Mouse (Mus musculus): ENCODE data around the gene Gm20388.

Gene Gm20388

DNA sequence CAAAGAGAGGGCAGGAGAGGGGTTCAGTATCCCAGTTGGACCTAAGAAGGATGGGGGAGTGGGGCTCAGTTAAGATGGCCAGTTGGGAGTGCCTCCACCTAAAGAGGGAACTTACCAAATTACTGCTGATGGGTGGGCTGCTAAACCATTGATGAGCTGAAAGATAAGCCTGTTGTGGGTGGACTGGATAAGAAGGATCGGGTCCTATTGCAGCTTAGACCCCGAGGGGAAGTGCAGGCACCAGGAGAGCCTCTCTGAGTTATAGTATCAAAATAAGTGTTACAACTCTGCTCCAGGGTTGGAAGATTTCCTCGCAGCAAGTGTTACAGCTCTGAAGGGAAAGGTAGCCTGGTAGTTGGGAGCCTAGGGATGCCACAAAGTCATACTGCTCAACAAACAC, 2933.5 kb downstream of the Gm20388 start:
- DNase-seq (ENCODE audit: extremely low spot score, low read depth, low spot score): no peak

DNA sequence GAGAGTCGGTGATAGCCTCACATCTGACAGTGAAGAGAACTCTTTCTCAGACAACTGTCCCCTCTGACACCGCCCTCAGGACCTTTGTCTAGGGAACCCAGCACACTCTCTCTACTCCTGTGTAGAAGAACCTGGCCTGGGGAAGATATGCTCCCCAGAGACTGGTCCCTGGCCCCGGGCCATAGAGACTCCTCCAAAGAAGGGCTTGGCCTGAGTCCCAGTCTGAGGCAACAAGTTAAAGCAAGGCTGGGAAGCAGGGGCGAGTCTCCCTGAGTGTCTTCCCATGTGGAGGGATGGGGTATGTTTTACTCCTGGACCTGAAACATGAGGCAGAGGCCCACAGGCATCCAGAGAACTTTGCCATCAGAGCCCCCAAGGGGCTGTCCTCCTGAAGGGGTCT, 2935.0 kb downstream of the Gm20388 start:
- DNase-seq (ENCODE audit: extremely low spot score, low read depth, low spot score): no peak

DNA sequence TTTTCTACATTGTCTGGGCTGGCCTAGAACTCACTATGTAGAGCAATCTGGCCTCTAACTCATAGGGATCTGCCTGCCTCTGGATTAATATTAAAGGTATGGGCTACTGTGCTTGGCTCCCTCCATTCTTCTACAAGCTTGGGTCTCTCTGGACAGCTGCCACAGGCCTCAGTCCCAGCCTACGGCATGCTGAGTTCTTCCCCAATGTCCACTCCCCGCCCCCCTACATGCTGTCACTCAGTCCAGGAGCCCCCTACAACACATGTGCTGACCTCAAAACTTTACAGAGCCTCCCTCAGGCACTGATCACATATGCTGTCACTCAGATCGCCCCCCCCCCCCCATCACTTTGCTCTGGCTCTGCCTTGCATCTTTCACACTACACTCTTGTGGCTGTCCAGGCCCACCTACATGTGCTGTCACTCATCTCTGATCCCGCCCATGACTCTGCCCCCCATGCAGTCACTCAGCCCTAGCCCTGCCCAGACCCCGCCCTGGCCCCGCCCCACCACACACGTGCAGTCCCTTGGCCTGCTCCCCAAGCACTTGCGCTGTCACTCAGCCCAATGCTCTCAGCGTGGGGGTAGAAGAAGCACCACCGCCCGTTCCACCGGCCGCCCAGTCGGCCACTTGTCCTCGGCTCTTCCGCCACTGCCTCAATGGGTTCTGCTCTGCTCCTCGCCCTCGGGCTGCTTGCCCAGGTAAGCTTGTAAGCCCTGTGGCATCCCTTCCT, 2937.4 kb downstream of the Gm20388 start, which contains the start of gene Cdh15:
Gene Cdh15, plus strand, starts transcription at position 138 of the 733 bp plus-strand sequence.
- DNase-seq (ENCODE audit: extremely low spot score, low read depth, low spot score): no peak

DNA sequence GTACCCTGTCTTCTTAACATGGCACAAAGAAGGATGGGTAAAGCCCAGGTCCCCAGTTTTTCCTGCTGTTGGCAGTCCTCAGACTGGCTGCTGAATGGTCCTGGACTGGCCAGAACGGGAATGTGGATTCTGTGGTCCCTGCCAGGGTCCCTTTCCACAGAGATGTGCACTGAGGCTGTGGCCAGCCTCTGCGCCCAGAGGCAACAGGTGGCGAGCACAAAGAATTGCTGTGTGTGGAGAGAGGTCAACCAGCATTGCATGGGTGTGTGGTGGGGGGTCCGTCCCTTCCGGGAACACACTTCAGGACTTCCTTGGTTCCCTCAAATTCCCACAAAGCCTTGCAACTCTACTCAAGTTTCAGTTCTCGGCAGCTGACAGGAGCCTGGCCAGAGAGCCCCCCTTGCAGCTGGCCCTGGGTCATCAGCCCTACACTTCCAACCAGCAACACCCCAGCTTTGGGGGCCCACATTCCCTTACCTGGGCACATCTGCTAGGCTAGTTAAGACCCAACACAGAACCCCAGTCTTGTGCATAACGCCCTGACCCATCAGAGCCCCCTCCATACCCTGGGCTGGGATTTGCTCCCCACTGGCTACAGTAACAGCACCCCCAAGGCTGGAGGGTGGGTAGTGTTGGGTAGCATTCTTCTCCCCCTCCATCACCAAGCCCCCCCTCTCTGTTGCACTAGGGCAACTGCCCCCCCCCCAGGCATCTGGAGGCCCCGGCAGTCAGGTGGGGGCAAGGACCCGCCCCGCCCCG, 2938.7 kb downstream of the Gm20388 start:
- no peak for DNase-seq (ENCODE audit: extremely low spot score, low read depth, low spot score)

DNA sequence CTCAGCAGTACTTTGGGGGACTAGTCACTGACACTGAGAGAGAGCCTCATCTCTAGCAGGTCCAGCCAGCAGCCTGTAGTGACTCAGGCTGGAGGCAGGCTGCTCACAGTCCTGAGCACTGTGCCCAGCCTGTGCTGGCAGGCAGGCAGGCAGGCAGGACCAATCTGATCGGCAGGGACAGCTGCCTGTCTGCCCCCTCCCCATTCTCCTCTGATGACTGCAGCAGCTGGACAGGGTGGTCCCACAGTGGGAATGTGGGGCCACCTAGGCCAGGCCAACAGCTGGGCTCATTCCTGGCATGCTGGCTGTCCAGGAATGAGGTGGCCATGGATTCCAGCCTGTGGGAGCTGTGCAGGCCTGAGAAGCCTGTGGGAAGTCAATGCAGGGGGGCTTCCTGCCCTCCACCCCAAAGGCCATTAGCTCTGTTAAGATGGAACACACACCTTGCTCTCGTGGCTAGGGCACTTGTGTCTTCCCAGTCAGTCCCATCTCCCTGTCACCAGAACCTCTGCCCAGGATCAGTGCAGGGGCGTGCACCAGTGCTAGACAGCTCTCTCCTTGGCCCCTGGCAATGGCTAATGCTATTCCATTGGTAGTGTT, 2940.1 kb downstream of the Gm20388 start:
- no peak for DNase-seq (ENCODE audit: extremely low spot score, low read depth, low spot score)

DNA sequence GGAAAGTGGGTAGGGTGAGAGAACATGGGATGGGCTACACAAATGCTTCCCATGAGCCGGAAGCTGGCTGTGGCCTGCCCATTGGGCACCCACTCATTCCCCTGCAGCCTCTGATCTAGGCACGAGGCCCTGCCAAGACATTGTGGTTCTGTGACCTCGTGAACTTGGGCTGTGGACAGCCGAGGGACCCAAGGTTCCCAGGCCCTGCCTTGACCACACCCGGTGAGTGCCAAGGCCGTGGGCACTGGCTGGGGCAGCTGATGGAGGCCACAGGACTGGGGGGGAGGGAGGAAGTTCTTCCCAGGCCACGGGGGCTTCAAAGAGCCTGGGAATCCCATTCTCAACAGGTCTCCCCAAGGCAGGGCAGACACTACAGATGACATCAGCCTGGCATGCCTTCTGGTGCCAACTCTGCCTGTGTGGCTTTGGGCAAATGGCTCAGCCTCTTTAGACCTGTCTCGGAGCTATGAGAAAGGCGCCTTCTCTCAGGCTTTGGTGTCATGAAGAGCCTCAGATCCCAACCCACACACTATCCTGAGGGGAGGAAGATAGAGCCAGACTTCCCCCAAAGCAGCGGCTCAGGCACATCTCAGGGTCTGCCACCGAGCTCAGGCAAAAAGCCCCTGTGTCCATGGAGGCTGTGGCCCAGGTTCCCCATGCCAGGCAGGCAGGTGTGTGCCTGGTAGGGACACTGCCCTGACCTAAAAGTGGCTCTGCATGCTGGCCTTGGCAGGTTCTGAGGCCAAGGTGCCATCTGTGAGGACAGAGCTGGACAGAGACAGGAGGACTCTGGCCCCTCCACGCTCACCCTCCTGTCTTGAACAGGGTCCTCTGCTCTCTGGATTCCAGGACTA, 2941.3 kb downstream of the Gm20388 start:
- DNase-seq (ENCODE audit: extremely low spot score, low read depth, low spot score): no peak

DNA sequence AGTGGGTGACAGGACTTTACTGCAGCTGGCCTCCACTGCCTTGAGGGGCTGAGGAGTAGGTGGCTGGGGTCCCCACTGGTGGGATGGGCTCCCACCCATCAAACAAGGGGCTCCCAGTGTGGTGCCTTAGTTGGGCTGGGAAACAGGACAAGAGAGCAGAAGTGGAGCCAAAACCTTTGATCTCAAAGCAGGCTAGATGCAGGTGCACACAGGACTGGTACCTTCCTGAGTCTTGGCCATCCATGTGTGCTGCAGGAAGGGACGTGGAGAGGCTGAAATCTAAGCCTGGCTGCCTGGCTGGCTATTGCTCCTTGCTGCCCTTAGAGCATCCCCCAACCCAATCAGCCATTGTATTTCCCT, 2941.9 kb downstream of the Gm20388 start:
- DNase-seq (ENCODE audit: extremely low spot score, low read depth, low spot score): no peak

DNA sequence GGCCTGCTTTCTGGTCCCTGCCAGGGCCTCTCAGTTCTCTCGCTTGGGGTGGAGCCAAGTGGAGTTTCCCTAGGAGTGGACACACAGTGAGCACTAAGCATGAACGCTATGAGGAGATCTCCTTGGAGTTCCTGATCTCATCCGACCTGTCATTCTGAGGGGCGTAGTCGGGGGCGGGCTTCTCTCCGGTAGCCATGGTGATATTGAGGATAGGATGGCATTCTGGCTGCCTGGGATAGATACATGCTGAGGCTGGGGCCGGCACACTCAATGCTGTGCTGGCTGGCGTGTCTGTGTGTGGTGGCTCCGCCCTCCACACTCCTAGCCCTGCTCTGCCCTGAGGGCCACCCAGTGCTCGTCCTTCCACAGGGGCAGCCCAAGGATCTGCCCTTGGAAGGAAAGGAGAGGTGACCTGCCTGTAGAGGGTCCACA, 2942.7 kb downstream of the Gm20388 start:
- no peak for DNase-seq (ENCODE audit: extremely low spot score, low read depth, low spot score)

DNA sequence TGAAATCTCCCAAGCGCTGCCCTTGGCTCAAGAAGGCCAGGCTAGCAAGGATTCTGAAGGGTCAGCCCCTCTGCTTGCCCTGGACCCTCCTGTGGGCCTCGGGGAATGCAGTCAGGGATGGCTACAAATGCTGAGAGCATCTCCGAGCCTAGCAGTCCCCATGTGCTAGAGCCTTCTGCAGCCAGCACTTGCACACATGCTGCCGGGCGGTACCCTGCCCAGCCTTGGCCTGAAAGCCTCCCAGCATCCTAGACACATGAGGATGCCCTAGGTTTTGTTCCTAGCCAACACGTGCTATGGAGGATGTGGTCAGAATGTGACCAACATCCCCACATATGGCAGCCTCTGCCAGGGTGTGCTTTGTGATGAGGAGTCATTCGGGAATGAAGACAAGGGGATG, 2943.7 kb downstream of the Gm20388 start:
- DNase-seq (ENCODE audit: extremely low spot score, low read depth, low spot score): no peak

DNA sequence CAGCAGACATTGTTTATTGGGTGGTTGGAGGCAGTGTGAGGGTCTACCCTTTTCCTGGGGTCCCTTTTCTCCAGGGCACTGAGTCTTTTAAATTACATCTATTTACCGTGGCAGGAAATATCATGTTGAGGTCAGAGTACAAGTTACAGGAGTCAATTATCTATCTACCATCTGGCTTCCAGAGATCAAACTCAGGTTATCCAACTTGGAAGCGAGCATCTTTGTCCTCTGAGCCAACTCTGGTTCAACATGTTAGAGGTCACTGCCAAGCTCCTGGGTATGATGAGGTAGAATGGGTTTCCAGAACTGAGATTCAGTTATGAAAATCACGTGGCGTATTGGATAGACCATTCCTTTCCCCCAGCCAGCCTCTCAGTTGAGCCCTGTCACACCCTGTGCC, 2944.5 kb downstream of the Gm20388 start:
- DNase-seq (ENCODE audit: extremely low spot score, low read depth, low spot score): no peak

DNA sequence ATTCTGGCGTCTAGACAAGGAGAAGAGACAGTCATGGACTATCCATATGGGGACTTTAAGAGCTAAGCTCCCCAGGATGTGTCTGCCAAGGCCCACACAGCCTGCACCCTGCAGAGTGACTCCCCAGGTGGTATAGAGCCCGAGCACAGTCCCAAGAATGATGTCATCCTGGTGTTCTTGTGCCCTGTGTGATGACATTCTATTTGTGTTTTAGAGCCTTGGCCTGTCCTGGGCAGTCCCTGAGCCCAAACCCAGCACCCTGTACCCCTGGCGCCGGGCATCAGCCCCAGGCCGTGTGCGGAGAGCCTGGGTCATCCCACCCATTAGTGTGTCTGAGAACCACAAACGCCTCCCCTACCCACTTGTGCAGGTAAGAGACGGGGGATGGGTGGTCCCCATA, 2945.6 kb downstream of the Gm20388 start:
- no peak for DNase-seq (ENCODE audit: extremely low spot score, low read depth, low spot score)

DNA sequence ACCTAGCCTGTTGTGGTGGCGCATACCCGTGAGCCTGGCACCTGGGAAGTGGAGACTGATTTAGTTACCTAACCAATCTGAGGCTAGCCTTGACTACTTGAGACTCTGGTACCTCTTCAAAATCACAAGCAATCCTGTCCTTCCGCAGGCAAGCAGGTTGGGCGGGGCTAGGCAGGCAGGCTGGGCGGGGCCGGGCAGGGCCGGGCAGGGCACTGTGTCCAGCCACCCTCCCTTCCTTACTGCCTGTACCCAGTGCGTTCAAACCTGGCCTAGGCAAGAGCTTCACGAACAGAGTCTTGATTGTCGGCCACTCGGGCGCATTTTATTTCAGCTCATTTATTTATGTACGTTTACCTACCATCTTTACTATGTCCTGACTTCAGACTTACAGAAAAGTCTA, 2949.2 kb downstream of the Gm20388 start:
- DNase-seq (ENCODE audit: extremely low spot score, low read depth, low spot score): no peak

DNA sequence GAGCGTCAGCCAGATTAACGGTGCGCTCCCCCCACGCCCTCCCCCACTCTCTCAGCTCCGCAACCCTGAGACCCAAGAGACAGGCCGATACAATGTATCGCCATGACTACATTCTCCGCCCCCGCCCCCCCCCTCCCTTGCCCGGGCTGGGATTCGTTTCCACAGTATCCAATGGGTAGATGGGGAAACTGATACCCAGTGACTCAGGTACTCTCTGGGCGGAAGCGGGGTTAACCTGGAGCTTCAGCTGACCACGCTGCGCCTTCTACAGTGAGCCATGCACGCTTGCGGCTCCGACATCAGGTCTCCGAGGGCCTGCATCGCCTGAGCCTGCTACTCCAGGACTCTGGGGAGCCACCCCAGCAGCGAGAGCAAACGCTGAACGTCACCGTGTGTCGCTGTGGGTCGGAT, 2954.1 kb downstream of the Gm20388 start:
- DNase-seq (ENCODE audit: extremely low spot score, low read depth, low spot score): no peak

DNA sequence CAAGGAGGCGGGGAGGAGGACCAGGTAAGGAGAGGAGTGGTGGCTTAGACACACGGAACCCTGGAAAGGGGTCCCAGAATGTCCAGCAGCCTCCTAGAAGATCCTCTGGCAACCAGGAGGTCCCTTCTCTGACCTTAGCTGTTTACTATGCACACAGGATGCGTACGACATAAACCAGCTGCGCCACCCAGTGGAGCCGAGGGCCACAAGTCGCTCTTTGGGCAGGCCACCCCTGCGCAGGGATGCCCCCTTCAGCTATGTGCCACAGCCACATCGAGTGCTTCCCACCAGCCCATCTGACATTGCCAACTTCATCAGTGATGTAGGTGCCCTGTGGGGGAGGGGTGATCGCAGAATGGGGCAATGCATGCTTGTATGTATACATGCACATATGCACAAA, 2954.8 kb downstream of the Gm20388 start:
- DNase-seq (ENCODE audit: extremely low spot score, low read depth, low spot score): no peak

DNA sequence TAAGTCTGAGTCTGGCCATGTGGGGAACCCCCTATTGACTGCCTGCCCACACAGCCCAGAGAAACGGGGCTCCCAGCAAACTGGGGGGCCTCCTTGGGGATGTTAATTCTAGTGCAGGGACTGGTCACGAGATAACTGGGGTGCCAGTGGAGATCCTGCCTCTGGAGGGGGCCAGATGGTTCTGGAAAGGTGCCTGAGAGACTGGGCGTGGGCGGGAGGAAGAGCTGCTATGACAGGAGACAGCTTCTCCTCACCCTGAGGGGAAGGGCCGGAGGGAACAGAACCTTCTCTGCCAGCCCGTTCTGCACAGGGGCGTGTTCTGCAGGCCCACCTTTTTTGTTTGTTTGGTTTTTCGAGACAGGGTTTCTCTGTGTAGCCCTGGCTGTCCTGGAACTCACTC, 2955.6 kb downstream of the Gm20388 start:
- DNase-seq (ENCODE audit: extremely low spot score, low read depth, low spot score): no peak

DNA sequence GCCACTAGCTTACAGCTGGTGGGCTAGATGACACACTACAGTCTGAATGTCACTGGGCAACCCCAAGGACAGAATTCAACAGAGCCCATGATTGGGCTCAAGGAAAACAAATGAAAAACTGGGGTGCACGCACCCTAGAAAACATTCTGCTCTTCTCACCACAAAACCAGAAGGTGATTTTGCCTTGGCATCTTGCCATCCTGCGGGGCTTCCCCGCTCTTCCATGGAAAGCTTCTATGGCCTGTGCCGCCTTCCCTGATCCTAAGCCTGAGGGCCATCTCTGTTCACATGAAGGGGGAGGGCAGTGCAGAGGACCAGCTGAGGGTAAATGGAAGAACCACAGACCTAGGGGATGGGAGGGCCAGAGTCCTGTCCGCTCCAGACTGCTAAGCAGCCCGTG, 2957.3 kb downstream of the Gm20388 start:
- DNase-seq (ENCODE audit: extremely low spot score, low read depth, low spot score): no peak

DNA sequence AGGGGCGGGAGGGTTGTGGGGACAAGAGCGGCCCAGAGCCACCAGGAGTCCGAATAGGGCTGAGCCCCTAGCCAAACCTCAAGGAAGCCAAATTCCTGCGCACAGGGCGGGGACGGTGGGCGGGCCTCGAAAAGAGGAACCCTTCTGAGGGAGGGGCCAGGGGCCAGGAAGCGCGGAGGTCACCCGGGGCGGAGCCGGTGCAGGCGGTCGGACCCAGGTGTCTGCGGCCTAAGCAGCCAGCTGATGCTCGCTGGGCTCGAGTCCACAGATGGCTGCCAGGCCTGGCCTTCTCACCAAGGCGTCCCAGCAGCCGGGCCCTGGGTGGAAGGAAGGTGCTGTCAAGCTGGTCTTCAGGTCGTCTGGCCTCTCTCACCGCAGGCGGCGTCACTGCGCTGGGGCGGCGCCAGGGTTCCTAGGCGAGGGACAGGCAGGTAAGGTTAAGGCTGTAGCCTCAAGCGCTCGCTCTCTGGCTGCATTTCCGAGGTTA, 2959.8 kb downstream of the Gm20388 start:
- no peak for DNase-seq (ENCODE audit: extremely low spot score, low read depth, low spot score)

DNA sequence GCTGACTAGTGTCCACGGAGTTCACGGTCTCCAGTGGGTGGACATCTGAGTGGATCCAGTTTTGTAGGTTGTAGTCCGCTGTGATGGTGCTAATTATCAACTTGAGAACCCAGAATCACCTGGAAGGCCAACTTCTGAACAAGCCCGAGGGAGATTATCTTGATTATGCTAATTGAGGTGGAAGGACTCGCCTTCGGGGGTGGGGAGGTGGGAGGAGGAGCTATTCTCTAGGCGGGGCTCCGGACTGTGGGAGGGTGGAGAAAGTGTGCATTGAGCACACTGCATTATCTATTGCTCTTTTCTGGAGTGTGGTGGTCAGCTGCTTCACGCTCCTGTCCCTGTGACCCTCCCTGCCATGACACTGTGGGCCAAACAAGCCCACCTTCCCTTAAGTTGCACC, 2961.0 kb downstream of the Gm20388 start:
- DNase-seq (ENCODE audit: extremely low spot score, low read depth, low spot score): no peak

DNA sequence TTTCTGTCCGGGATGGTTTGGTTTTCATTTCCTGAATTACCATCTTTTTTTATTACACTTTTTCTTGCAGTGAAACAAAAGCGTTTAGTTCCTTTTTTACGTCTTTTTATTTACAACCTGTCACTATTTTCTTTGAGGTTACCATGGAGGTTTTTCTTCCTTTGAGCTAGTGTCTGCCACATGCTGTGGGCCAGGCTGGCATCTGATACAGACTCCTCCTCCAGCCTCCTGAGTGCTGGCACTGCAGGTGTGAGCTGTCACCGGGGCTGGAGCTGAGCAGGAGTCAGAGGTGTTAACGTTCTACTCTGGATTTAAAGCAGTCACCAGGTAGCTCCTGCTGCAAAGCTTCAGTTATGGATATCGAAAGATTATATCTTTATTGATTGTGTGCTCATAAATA, 2962.5 kb downstream of the Gm20388 start:
- DNase-seq (ENCODE audit: extremely low spot score, low read depth, low spot score): no peak

DNA sequence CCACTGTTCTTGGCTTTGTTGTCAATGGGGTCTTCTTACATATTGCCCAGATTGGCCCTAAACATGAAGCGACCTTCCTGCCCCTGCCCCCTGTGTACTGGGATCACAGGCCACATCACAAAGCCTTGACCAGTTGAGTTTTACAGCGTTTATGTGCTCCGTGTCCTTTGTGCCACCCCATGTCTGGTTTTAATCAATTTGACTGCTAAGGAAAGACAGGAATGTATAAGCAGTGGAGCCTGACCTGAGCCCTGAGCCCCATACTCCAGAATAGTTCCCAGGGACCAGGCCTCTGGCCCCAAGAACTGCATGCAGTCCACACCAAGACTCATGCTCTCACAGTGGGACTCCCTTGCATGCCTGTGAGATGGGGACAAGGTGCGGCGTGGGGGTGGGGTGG, 2964.5 kb downstream of the Gm20388 start:
- DNase-seq (ENCODE audit: extremely low spot score, low read depth, low spot score): peak; percentile 24

DNA sequence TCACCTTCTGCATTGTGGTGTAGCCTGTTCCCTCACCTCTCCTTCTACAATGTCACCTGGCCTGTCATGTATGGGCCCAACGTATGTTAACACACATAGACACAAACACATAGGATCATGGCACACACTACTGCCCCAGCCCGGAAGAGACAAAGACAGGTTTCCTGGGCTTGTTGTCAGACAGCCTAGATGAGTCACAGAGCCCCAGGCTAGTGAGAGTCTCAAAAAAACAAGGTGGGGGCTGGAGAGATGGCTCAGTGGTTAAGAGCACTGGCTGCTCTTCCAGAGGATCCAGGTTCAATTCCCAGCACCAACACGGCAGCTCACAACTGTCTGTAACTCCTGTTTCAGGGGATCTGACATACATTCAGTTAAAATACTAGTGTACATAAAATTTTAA, 2967.6 kb downstream of the Gm20388 start:
- DNase-seq (ENCODE audit: extremely low spot score, low read depth, low spot score): no peak
